Mouse (Mus musculus): Measurements from ENCODE around the gene Ankrd35. TPM values are rescaled to one million over a fixed set of nuclear protein-coding genes. Genes with fewer than 3 reads are reported as not detected.

Gene Ankrd35
- polyA plus RNA-seq, 1 experiment from 2014 or later: 0.44 TPM

- Histone ChIP-seq H3K4me3 (ENCODE audit: low read depth, low read length) (peak within 1 kb of the TSS; percentile 84), H3K9me3 (ENCODE audit: low read length) (no peaks in the 10 kb centered on the region), H3K36me3 (ENCODE audit: insufficient read depth, low read length) (no peaks in the 10 kb centered on the region), H3K4me1 (ENCODE audit: insufficient read depth, low read depth, low read length) (peaks cover 4% of the 10 kb centered on the region; the same call in 1 of the 2 replicates), H3K27me3 (replicated peaks; ENCODE audit: insufficient read depth, low read length) (no peaks in the 10 kb centered on the region), H3K4me2 (replicated peaks; ENCODE audit: low read depth, low read length) (peak within 1 kb of the TSS; percentile 81), H3K27ac (ENCODE audit: low read length) (peak within 1 kb of the TSS; percentile 83), H3K9ac (replicated peaks; ENCODE audit: low read depth) (peak within 1 kb of the TSS; percentile 92)
- TF ChIP-seq CTCF (IDR thresholded peaks at IDR 0.05) (peak; percentile 68), EP300 (IDR thresholded peaks at IDR 0.05) (no peak)
- WGBS: 2% methylated on average over 59 of the region's 60 CpGs
- DNase-seq (ENCODE audit: low spot score): peak; percentile 98
- peak; percentile 95 for ATAC-seq
These were observed 34.7 kb upstream of the Ankrd35 start, which contains the start of the genes Pex11b and Gm42957 for GRCm38 (mm10) chr3:96634928-96635879. Gene Pex11b (plus strand): TSS chr3:96635376. Gene Gm42957 (plus strand): TSS chr3:96635474.

DNA sequence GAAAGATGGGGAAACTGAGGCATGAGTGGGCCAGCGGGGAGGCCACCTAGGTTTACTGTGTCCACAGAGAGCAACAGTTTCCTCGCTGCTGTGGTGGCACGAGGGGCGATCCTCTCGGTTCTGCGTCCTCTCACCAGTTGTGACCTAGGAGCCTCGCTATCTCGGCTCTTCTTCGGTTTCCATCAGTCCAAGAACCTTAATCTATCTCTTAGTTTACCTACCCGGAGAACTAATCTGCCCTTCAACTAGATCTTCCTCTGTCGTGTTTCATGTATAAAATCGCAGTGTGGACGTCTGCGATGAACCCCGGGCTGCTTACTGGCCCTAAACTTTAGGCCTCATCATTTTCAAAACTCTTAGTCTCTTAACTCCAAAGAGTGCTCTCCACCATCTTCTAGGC lies 34.0 kb upstream of the Ankrd35 start:
- Histone ChIP-seq H3K9ac (replicated peaks; ENCODE audit: low read depth) (peak overlapping the region; percentile 92), H3K36me3 (ENCODE audit: insufficient read depth, low read length) (no peaks in the 10 kb centered on the region), H3K27ac (ENCODE audit: low read length) (peak overlapping the region; percentile 83), H3K9me3 (ENCODE audit: low read length) (no peaks in the 10 kb centered on the region), H3K27me3 (replicated peaks; ENCODE audit: insufficient read depth, low read length) (no peaks in the 10 kb centered on the region), H3K4me2 (replicated peaks; ENCODE audit: low read depth, low read length) (peak overlapping the region; percentile 81), H3K4me3 (ENCODE audit: low read depth, low read length) (peak overlapping the region; percentile 84), H3K4me1 (ENCODE audit: insufficient read depth, low read depth, low read length) (no peaks in the 10 kb centered on the region; the same call in 1 of the 2 replicates)
- DNase-seq (ENCODE audit: low spot score): no peak
- ATAC-seq: no peak
- WGBS: 8% methylated on average over 14 of the region's 15 CpGs
- TF ChIP-seq CTCF (IDR thresholded peaks at IDR 0.05) (no peak), EP300 (IDR thresholded peaks at IDR 0.05) (no peak)

DNA sequence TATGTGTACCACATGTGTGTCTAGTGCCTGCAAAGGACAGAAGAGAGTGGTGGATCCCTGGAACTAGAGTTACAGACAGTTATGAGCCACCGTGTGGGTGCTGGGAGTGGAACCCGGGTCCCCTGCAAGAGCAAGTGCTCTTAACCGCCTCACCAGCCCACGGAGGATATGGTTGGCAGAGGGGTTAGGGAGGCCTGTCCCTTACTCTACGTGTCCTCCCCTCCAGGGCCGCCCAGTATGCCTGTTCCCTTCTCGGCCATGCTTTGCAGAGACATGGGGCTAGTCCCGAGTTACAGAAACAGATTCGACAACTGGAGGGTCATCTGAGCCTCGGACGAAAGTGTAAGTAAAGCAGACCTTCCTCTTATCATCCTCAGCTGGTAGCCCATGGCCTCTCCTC lies 33.5 kb upstream of the Ankrd35 start:
- H3K4me1 ChIP-seq (ENCODE audit: insufficient read depth, low read depth, low read length): no peaks in the 10 kb centered on the region; the same call in 1 of the 2 replicates
- H3K4me3 ChIP-seq (ENCODE audit: low read depth, low read length): peak overlapping the region; percentile 84
- 55% methylated on average over 11 of the region's 11 CpGs for WGBS
- TF ChIP-seq CTCF (IDR thresholded peaks at IDR 0.05): no peak
- no peak for TF ChIP-seq EP300 (IDR thresholded peaks at IDR 0.05)
- 0 out of 2 replicates have a peak overlapping the region, but pooled peaks have one; percentile 83 for H3K27ac ChIP-seq (ENCODE audit: low read length)
- no peaks in the 10 kb centered on the region for H3K27me3 ChIP-seq (replicated peaks; ENCODE audit: insufficient read depth, low read length)
- peak overlapping the region; percentile 81; the same call in 1 of the 2 replicates for H3K4me2 ChIP-seq (replicated peaks; ENCODE audit: low read depth, low read length)
- ATAC-seq (no peak), DNase-seq (ENCODE audit: low spot score) (no peak)
- no peaks in the 10 kb centered on the region for H3K36me3 ChIP-seq (ENCODE audit: insufficient read depth, low read length)
- peak overlapping the region; percentile 92 for H3K9ac ChIP-seq (replicated peaks; ENCODE audit: low read depth)
- H3K9me3 ChIP-seq (ENCODE audit: low read length): no peaks in the 10 kb centered on the region

- Histone ChIP-seq H3K4me3 (ENCODE audit: low read depth, low read length) (no peak overlapping the region), H3K9ac (replicated peaks; ENCODE audit: low read depth) (no peak overlapping the region), H3K9me3 (ENCODE audit: low read length) (no peaks in the 10 kb centered on the region), H3K27ac (ENCODE audit: low read length) (no peak overlapping the region), H3K4me2 (replicated peaks; ENCODE audit: low read depth, low read length) (no peak overlapping the region), H3K27me3 (replicated peaks; ENCODE audit: insufficient read depth, low read length) (no peaks in the 10 kb centered on the region), H3K4me1 (ENCODE audit: insufficient read depth, low read depth, low read length) (no peaks in the 10 kb centered on the region; the same call in 1 of the 2 replicates), H3K36me3 (ENCODE audit: insufficient read depth, low read length) (no peaks in the 10 kb centered on the region)
- 85% methylated on average over 1 of the region's 1 CpGs for WGBS
- no peak for TF ChIP-seq EP300 (IDR thresholded peaks at IDR 0.05)
- peak; percentile 76 for TF ChIP-seq CTCF (IDR thresholded peaks at IDR 0.05)
- ATAC-seq: no peak
- DNase-seq (ENCODE audit: low spot score): peak; percentile 58
These were observed 30.7 kb upstream of the Ankrd35 start for GRCm38 (mm10) chr3:96639219-96639618.

DNA sequence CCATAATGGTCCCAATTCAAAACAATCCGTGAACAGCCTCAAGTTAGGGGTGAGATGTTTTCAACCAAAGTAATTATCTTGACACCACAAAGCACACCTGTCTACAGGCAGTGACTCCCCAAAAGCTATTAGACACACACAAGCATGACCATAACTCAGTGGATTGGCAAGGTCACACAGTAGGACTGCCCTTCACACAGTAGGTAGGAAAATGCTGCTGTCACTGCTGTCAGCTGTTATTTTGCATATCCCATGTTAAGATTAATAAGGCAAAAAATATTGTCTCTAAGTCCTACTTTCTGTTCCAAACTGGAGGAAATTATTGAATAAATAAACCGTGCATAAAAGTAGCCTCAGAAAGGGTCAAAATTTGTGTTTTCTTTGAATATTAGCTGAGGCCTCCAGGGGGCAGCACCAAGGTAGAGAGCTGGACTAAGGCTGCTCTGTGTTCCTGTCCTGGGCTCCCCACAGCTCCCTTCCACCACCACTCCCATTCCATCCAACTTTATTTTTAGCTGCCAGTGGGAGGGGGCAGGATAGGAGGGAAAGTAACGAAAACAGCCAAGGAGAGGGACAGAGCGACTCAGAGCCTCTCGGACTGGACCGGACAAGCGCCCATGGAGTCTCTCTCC lies 24.8 kb upstream of the Ankrd35 start, which contains the start of gene Itga10:
TSS of gene Itga10 (plus strand) at position 567 of the 632 bp plus-strand sequence.
- Histone ChIP-seq H3K4me1 (ENCODE audit: insufficient read depth, low read depth, low read length) (no peaks in the 10 kb centered on the region), H3K9ac (replicated peaks; ENCODE audit: low read depth) (no peak within 1 kb of the TSS), H3K36me3 (ENCODE audit: insufficient read depth, low read length) (no peaks in the 10 kb centered on the region), H3K9me3 (ENCODE audit: low read length) (no peaks in the 10 kb centered on the region), H3K4me2 (replicated peaks; ENCODE audit: low read depth, low read length) (no peak within 1 kb of the TSS), H3K4me3 (ENCODE audit: low read depth, low read length) (no peak within 1 kb of the TSS), H3K27ac (ENCODE audit: low read length) (no peak within 1 kb of the TSS), H3K27me3 (replicated peaks; ENCODE audit: insufficient read depth, low read length) (no peaks in the 10 kb centered on the region)
- peak; percentile 67 for ATAC-seq
- DNase-seq (ENCODE audit: low spot score): peak; percentile 77
- TF ChIP-seq EP300 (IDR thresholded peaks at IDR 0.05): no peak
- TF ChIP-seq CTCF (IDR thresholded peaks at IDR 0.05): peak; percentile 68
- 54% methylated on average over 7 of the region's 7 CpGs for WGBS

GRCm38 (mm10) chr3:96647365-96647764 lies 22.6 kb upstream of the Ankrd35 start:
- no peaks in the 10 kb centered on the region for H3K36me3 ChIP-seq (ENCODE audit: insufficient read depth, low read length)
- H3K4me2 ChIP-seq (replicated peaks; ENCODE audit: low read depth, low read length): no peak overlapping the region
- TF ChIP-seq CTCF (IDR thresholded peaks at IDR 0.05) (no peak), EP300 (IDR thresholded peaks at IDR 0.05) (no peak)
- no peaks in the 10 kb centered on the region for H3K4me1 ChIP-seq (ENCODE audit: insufficient read depth, low read depth, low read length)
- H3K9ac ChIP-seq (replicated peaks; ENCODE audit: low read depth): no peak overlapping the region
- no peaks in the 10 kb centered on the region for H3K9me3 ChIP-seq (ENCODE audit: low read length)
- ATAC-seq (no peak), DNase-seq (ENCODE audit: low spot score) (no peak)
- H3K4me3 ChIP-seq (ENCODE audit: low read depth, low read length): no peak overlapping the region
- 90% methylated on average over 3 of the region's 3 CpGs for WGBS
- no peaks in the 10 kb centered on the region for H3K27me3 ChIP-seq (replicated peaks; ENCODE audit: insufficient read depth, low read length)
- no peak overlapping the region for H3K27ac ChIP-seq (ENCODE audit: low read length)

Measured in lung, postnatal 0 days (tissue).